Mouse (Mus musculus) heart, adult 8-10 months (tissue): ENCODE data around the gene Ugdh. TPM values are rescaled to one million over a fixed set of nuclear protein-coding genes. Genes with fewer than 3 reads are reported as not detected.
"Not testable (repeated sequence)": the region's sequence is repeated elsewhere in the genome, so short reads cannot be mapped to it uniquely, and the experiment has no call there.

ENCODE experiments used
- DNase-seq: peaks from one replicate; pipeline ENCODE4 v3.0.0; 2022; ENCODE audit warnings: low spot score
- total RNA-seq, 4 experiments: library from RNA; stranded (reverse); gene quantifications; 2 replicates each; pipeline ENCODE4 v1.2.4; 2022

The Ugdh gene
- total RNA-seq, result 10 to 100 TPM; 11.3 to 13.9 (median 12.7) TPM

- DNase-seq, result peak; percentile 97
Measured at GRCm38 (mm10) chr5:65435806-65436561, at the start of gene Ugdh. Gene Ugdh (minus strand): TSS chr5:65435949.

DNA sequence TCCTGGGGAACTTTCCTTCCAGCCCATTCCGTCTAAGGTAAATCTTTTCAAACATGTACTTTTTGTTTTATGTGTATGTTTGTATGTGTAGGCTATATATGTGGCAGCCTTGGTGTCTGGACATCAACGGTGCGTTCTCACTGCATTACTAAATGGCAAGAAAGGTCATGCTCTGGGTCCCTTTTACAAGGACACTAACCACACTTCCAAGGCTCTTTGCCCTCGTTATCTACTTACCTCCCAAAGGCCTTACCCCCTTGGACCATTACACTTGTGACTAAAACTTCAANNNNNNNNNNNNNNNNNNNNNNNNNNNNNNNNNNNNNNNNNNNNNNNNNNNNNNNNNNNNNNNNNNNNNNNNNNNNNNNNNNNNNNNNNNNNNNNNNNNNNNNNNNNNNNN, 47.2 kb upstream of the Ugdh start:
- DNase-seq, result no peak

- DNase-seq, result no peak
Measured at GRCm38 (mm10) chr5:65480511-65480910, 44.8 kb upstream of the Ugdh start.

- DNase-seq, result no peak
Measured at GRCm38 (mm10) chr5:65479681-65480445, 44.1 kb upstream of the Ugdh start.

- no peak for DNase-seq
Measured at GRCm38 (mm10) chr5:65478224-65478623, 42.5 kb upstream of the Ugdh start.

DNA sequence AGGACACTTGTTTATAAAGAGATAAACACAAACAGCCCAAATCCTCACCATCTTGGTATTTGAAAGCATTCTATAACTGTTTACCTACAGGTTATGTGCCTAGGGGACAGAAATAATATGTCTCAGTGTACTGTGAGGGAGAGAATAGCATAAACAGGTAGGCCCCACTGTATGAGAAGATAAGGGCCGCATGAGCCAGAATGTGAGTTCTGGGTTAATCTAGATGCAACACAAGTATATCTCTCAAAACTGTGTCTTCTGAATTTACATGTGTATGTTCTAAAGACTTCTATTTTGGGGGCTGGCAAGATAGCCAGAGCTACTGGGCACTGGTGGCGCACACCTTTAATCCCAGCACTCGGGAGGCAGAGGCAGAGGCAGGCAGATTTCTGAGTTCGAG, 41.0 kb upstream of the Ugdh start:
- not testable (repeated sequence) for DNase-seq

DNA sequence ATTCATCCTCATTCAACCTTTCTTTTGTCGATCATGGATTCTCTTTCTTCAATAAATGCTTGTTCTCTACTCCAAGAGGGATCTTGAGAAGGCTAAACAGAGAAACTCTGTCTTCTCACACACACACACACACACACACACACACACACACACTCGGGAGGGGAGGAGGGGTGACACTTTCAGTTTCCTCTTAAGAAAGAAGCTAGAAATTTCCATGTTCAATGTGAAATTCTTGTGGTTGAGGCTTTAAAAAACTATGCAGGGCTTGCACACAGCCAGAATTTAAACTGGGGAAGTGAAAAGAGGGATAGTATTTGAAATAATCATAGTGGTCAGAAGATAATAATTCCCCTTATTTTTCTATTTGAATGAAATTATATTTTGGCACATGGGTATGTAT, 40.1 kb upstream of the Ugdh start:
- DNase-seq, result no peak

DNA sequence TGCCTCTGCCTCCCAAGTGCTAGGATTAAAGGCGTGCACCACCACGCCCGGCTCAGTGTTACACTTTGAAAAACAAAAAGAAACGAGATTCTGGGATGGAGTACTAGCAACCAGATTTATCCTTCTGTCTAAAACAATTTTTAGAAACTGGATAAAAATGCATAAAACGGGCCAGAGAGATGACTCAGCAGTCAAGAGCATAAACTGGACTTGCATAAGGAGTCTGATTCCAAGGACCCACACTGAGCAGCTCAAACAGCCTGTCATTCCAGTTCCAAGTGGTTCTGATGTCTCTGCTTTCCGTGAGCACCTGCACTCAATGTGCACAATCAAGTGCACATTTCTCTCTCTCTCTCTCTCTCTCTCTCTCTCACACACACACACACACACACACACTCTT, 34.0 kb upstream of the Ugdh start:
- DNase-seq, result no peak

GRCm38 (mm10) chr5:65466911-65467310, 31.2 kb upstream of the Ugdh start:
- no peak for DNase-seq

GRCm38 (mm10) chr5:65460361-65460760, 24.6 kb upstream of the Ugdh start:
- no peak for DNase-seq

GRCm38 (mm10) chr5:65459454-65459853, 23.7 kb upstream of the Ugdh start:
- peak; percentile 22 for DNase-seq

DNA sequence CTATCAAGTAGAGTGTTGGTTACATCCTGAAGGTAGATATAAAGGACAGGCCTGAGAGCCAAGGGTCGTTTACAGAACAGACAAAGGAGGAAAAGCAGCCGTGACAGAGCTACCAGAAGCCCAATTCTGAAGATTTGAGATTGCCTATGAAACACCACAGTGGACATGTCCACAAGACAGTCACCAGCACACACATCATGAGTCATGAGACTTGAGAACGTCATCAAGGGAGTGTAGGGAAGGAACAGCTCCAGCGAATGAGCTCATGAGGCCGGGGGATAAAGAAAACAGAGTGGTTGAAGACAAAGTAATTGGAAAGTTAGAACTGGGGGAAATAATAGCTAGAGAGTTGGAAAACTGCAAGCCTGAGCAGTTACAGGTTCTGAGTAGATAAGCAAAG, 22.1 kb upstream of the Ugdh start:
- DNase-seq, result peak; percentile 48

DNA sequence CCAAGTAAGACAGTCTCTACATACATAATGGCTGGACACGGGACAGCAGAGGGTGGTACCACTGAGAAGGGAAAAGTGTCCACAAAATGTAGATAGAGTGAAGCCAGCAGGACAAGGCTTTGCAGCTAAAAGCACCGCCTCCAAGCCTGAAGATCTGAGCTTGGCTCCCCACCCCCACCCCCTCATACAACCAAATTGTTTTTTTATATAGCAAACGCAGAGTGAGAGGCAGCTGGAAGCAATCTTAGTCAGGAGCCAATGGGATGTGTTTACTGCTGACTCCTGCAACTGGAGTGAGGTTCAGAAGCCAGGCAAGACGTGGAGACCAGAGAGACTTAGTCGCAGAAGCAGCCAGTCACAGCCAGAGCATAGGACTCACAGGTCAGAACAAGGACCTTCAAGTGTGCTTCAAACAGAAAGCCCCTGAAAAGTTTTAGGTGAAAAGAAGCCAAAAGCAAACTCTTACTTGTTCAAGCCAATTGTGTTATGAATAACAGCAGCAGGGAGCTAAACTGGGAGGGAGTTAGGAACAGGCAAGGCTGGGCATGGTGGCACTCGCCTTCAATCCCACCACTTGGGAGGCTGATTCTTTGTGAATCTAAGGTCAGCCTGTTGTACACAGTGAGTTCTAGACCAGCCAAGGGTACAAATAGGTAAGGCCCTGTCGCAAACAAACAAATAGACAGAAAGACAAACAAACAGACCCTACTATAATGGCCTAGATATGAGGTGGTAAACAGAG, 21.5 kb upstream of the Ugdh start:
- DNase-seq, result no peak

- DNase-seq, result peak; percentile 55
Measured at GRCm38 (mm10) chr5:65454771-65455170, 19.0 kb upstream of the Ugdh start.

DNA sequence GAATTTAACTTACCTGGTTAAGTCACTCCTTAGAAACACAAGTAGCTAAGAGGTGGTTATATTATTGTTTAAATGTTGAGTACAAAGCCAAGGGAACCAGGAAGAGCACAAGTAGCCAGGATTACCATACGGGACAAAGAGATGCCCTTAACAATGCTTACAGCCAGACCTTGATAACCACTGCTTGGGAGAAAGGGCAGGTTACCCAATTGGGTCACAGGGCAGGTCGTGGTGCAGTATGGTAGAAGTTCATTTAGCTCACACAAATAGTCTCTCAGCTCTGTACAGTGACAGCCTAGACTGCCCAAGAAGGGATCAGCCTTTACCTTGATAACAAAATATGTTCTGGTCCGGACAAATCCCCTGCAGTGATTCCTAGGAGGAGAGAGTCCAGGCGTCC, 13.2 kb upstream of the Ugdh start:
- DNase-seq, result no peak

- DNase-seq, result no peak
Measured at GRCm38 (mm10) chr5:65447826-65448225, 12.1 kb upstream of the Ugdh start.

DNA sequence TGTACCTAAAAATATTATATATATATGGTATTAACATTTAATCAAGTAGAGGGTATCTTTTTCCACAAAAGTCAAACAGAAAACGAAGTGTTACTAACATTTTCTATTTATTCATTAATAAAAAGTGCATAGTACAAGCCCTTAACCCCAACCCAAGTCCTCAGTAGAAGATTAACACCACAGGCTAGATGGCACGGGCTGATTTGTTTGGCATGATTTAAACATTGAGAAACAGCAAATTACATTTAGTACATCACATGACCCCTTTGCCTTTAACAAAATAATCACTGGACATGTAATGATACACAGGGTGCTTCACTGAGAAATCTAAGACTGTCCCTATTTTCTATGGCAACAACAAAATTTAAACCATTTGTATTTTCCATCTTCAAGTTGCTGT, 11.0 kb upstream of the Ugdh start:
- no peak for DNase-seq

DNA sequence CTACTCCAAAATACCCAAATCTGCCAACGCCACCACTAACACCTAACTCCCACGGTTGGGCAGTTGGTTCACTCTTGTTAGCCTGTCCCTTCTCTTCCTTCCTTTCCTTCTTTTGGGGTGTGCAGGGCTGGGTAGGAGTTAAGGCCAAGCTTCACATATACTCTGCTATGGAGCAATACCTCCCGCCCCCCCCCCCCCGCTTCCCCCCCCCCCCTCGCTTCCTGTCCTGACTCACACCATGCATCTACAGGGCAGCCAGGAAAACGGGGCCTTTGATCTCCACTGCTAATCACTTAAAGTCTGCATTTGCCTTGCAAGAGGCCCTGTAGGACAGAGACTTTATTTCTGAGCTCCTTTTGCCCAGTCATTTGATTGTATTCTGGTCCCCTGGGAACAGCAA, 9.2 kb upstream of the Ugdh start:
- DNase-seq, result no peak

- no peak for DNase-seq
Measured at GRCm38 (mm10) chr5:65438041-65438440, 2.3 kb upstream of the Ugdh start.

DNA sequence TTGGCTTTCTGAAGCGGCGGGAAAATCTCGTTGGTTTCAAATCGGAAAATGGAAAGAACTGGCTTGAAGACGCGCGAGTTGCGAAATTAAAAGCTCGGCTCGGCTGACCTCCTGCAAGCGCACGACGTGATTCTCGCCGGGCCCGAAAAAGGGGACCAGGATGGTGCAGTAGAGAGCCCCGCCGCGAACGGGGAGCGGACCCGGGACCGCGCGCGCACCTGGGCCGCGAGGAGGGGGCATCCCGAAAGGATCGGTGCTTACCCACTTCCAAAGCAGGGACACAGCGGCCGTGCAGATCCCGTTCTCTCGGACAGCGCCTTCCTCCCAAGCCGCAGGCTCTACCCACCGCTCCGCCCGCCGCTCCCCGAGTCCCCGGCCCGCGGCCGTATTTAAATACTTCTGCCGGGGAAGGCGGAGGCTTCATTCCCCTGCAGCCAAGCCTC, 365 bp downstream of the Ugdh start:
- no peak for DNase-seq

- DNase-seq, result no peak
Measured at GRCm38 (mm10) chr5:65434471-65435362, 1.0 kb downstream of the Ugdh start.
